Mouse (Mus musculus): ENCODE results near the gene 2310022B05Rik. TPM values are rescaled to one million over a fixed set of nuclear protein-coding genes. Genes with fewer than 3 reads are reported as not detected.
A peak's percentile ranks its signal among the peaks of the same experiment; 100 is the strongest.

The 2310022B05Rik gene
- polyA plus RNA-seq, 1 experiment from 2014 or later, result 27.0 TPM

DNA sequence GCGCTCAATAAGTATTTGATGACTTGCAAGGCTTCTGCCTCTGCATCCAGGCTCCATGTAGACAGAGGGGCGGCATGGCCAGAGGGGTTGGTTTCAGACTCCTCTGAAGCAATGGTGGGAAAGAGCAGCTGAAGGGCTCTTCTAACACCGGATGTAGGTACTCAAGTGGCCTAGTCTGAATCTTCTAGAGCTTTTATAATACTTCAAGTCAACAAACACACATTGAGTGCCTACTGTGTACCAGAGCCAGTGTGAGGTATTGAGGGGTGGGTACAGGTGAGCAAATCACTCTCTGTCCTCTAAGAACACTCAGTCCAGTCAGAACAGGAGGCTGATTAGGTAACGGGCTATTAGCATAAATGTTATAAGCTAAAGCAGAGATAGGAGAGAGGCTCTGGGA, 28.5 kb upstream of the 2310022B05Rik start:
- Histone ChIP-seq H3K9ac (replicated peaks; ENCODE audit: low read length) (no peak overlapping the region), H3K27ac (replicated peaks; ENCODE audit: low read depth, low read length) (no peak overlapping the region), H3K4me2 (ENCODE audit: low read depth, low read length) (no peak overlapping the region), H3K36me3 (replicated peaks; ENCODE audit: control insufficient read depth, insufficient read depth, low read depth, low read length) (peaks cover 2% of the 10 kb centered on the region; the same call in 1 of the 2 replicates), H3K4me3 (ENCODE audit: low read depth, low read length) (no peak overlapping the region), H3K9me3 (replicated peaks; ENCODE audit: control insufficient read depth, low read length) (no peaks in the 10 kb centered on the region), H3K4me1 (ENCODE audit: control insufficient read depth, insufficient read depth, low read length) (no peaks in the 10 kb centered on the region), H3K27me3 (ENCODE audit: control insufficient read depth, insufficient read depth, low read length) (no peaks in the 10 kb centered on the region)
- DNase-seq (ENCODE audit: low spot score) (no peak), ATAC-seq (replicated peaks; ENCODE audit: insufficient number of reproducible peaks, low FRiP score, low TSS enrichment, low read depth) (no peak)
- 91% methylated on average over 4 of the region's 4 CpGs for WGBS

DNA sequence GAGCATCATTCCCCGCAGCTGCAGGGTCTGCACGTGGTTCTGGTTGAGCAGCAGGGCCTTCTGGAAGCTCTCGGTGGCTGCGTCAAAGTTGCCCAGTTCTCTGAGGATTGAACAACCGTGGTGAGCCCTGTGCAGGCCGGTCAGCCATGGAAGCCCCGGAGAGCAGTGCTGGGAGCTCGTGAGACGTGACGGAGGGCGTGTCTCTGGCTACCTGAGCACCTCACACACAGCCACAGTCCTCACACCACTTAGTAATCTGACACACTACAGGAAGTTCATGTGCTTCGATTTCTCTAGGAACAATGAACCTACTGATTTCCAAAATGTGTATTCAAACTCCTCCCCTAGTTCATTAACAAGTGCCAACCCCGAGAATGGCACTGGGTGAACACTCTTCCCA, 25.7 kb upstream of the 2310022B05Rik start:
- DNase-seq (ENCODE audit: low spot score) (no peak), ATAC-seq (replicated peaks; ENCODE audit: insufficient number of reproducible peaks, low FRiP score, low TSS enrichment, low read depth) (no peak)
- WGBS, result 93% methylated on average over 13 of the region's 13 CpGs
- Histone ChIP-seq H3K27ac (replicated peaks; ENCODE audit: low read depth, low read length) (no peak overlapping the region), H3K4me3 (ENCODE audit: low read depth, low read length) (no peak overlapping the region), H3K9me3 (replicated peaks; ENCODE audit: control insufficient read depth, low read length) (no peaks in the 10 kb centered on the region), H3K27me3 (ENCODE audit: control insufficient read depth, insufficient read depth, low read length) (no peaks in the 10 kb centered on the region), H3K9ac (replicated peaks; ENCODE audit: low read length) (no peak overlapping the region), H3K36me3 (replicated peaks; ENCODE audit: control insufficient read depth, insufficient read depth, low read depth, low read length) (peaks cover 2% of the 10 kb centered on the region; the same call in 1 of the 2 replicates), H3K4me1 (ENCODE audit: control insufficient read depth, insufficient read depth, low read length) (no peaks in the 10 kb centered on the region), H3K4me2 (ENCODE audit: low read depth, low read length) (no peak overlapping the region)

DNA sequence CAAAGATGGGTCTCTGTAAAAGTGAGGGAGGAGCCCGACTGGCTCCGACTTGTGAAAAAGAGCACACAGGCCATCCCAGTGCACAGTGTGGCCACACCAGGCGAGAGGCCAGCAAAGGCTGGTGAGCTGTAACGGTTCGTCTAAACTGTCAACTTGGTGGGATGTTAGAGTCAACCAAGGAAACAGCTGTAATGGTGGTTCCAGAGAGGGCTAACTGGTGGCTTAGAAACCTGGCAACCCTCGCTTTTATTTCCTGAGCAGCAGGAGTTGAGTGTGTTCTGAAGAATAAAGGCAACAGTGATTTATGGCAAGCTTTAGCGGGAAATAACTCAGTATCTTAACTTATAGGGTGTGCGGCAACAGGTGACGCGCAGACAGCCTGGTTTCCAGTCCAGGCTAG, 19.0 kb upstream of the 2310022B05Rik start:
- Histone ChIP-seq H3K4me2 (ENCODE audit: low read depth, low read length) (no peak overlapping the region), H3K4me1 (ENCODE audit: control insufficient read depth, insufficient read depth, low read length) (no peaks in the 10 kb centered on the region), H3K9ac (replicated peaks; ENCODE audit: low read length) (no peak overlapping the region), H3K9me3 (replicated peaks; ENCODE audit: control insufficient read depth, low read length) (no peaks in the 10 kb centered on the region), H3K36me3 (replicated peaks; ENCODE audit: control insufficient read depth, insufficient read depth, low read depth, low read length) (peaks cover 2% of the 10 kb centered on the region; the same call in 1 of the 2 replicates), H3K27ac (replicated peaks; ENCODE audit: low read depth, low read length) (no peak overlapping the region), H3K4me3 (ENCODE audit: low read depth, low read length) (no peak overlapping the region), H3K27me3 (ENCODE audit: control insufficient read depth, insufficient read depth, low read length) (no peaks in the 10 kb centered on the region)
- 92% methylated on average over 10 of the region's 10 CpGs for WGBS
- DNase-seq (ENCODE audit: low spot score) (no peak), ATAC-seq (replicated peaks; ENCODE audit: insufficient number of reproducible peaks, low FRiP score, low TSS enrichment, low read depth) (no peak)

DNA sequence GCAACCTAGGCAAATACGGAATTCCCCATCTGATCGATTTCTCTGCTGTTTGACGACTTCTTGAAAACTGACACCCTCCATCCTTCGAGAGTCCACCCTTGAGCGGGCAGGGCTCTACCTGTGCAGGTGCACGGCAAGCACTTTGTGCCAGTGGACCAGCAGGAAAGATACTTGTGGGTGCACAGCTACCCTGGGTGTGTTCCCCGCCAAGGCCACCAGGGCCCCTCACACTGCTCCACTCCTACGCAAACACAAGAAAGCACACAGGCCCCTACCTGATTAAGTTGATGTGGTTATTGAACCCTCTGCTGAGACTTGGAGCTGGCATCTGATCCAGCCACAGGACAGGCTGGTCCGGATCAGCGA, 18.6 kb upstream of the 2310022B05Rik start:
- Histone ChIP-seq H3K36me3 (replicated peaks; ENCODE audit: control insufficient read depth, insufficient read depth, low read depth, low read length) (peaks cover 2% of the 10 kb centered on the region; the same call in 1 of the 2 replicates), H3K9me3 (replicated peaks; ENCODE audit: control insufficient read depth, low read length) (no peaks in the 10 kb centered on the region), H3K4me2 (ENCODE audit: low read depth, low read length) (no peak overlapping the region), H3K4me1 (ENCODE audit: control insufficient read depth, insufficient read depth, low read length) (no peaks in the 10 kb centered on the region), H3K27me3 (ENCODE audit: control insufficient read depth, insufficient read depth, low read length) (no peaks in the 10 kb centered on the region), H3K27ac (replicated peaks; ENCODE audit: low read depth, low read length) (no peak overlapping the region), H3K9ac (replicated peaks; ENCODE audit: low read length) (no peak overlapping the region), H3K4me3 (ENCODE audit: low read depth, low read length) (no peak overlapping the region)
- ATAC-seq (replicated peaks; ENCODE audit: insufficient number of reproducible peaks, low FRiP score, low TSS enrichment, low read depth) (no peak), DNase-seq (ENCODE audit: low spot score) (no peak)
- 70% methylated on average over 10 of the region's 10 CpGs for WGBS

DNA sequence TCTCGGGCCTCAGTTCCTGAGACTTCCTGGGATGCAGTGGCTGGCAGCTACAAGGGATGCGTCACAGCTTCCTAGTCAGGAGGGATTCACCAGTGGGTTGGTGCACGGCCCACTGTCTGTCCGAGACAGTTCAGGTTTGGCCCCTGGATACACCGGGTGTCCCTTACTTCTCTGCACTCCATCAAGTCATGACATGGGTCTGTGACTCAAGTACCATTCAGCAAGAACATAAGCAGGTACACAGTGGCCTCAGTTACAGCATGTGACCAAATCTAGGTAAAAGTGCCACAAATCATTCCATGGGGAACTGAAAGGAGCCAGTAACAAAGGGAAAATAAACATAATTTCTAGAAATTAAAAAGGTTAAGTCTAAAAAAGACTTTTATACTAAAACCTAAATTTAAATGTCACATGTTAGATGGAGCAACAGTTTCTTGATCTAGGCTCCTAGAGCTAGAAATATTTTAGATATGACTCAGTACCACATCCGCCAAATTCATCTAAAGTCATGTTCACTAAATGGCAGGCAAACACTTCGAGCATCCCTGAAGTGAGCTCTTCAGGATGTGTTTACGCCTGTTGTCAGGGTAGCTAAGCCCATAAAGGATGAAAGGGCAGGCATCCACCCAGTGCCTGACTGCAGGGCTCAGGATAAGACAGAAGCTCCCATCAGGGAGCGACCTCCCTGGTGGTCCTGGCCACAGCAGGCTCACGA, 18.1 kb upstream of the 2310022B05Rik start:
- ATAC-seq (replicated peaks; ENCODE audit: insufficient number of reproducible peaks, low FRiP score, low TSS enrichment, low read depth) (no peak), DNase-seq (ENCODE audit: low spot score) (no peak)
- no peaks in the 10 kb centered on the region for H3K27me3 ChIP-seq (ENCODE audit: control insufficient read depth, insufficient read depth, low read length)
- no peaks in the 10 kb centered on the region for H3K9me3 ChIP-seq (replicated peaks; ENCODE audit: control insufficient read depth, low read length)
- peaks cover 2% of the 10 kb centered on the region; the same call in 1 of the 2 replicates for H3K36me3 ChIP-seq (replicated peaks; ENCODE audit: control insufficient read depth, insufficient read depth, low read depth, low read length)
- no peak overlapping the region for H3K4me3 ChIP-seq (ENCODE audit: low read depth, low read length)
- no peaks in the 10 kb centered on the region for H3K4me1 ChIP-seq (ENCODE audit: control insufficient read depth, insufficient read depth, low read length)
- no peak overlapping the region for H3K9ac ChIP-seq (replicated peaks; ENCODE audit: low read length)
- no peak overlapping the region for H3K27ac ChIP-seq (replicated peaks; ENCODE audit: low read depth, low read length)
- H3K4me2 ChIP-seq (ENCODE audit: low read depth, low read length), result no peak overlapping the region
- 79% methylated on average over 10 of the region's 10 CpGs for WGBS

DNA sequence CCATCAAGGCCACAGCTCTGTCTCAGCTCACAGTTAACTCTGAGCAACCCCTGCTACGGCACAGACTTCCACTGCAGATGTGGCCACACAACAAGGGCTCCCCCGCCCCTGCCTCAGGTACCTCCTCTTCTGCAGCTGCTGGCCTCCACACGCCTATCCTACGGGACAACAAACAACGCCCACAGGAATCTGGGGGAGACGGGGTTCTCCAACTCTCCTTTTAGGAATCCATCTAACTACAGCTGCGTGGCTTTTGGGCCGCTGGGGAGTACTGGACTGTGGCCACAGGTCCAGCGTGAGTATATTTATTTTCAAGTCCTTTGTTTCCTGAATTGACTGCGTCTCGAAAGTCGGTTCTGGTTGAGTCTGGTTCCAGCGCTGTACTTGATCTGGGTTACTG, 15.1 kb upstream of the 2310022B05Rik start:
- WGBS, result 93% methylated on average over 13 of the region's 13 CpGs
- Histone ChIP-seq H3K9me3 (replicated peaks; ENCODE audit: control insufficient read depth, low read length) (no peaks in the 10 kb centered on the region), H3K4me3 (ENCODE audit: low read depth, low read length) (no peak overlapping the region), H3K4me1 (ENCODE audit: control insufficient read depth, insufficient read depth, low read length) (no peaks in the 10 kb centered on the region), H3K4me2 (ENCODE audit: low read depth, low read length) (no peak overlapping the region), H3K27ac (replicated peaks; ENCODE audit: low read depth, low read length) (no peak overlapping the region), H3K9ac (replicated peaks; ENCODE audit: low read length) (no peak overlapping the region), H3K27me3 (ENCODE audit: control insufficient read depth, insufficient read depth, low read length) (no peaks in the 10 kb centered on the region), H3K36me3 (replicated peaks; ENCODE audit: control insufficient read depth, insufficient read depth, low read depth, low read length) (peaks cover 5% of the 10 kb centered on the region; the same call in 1 of the 2 replicates)
- ATAC-seq (replicated peaks; ENCODE audit: insufficient number of reproducible peaks, low FRiP score, low TSS enrichment, low read depth) (no peak), DNase-seq (ENCODE audit: low spot score) (no peak)

DNA sequence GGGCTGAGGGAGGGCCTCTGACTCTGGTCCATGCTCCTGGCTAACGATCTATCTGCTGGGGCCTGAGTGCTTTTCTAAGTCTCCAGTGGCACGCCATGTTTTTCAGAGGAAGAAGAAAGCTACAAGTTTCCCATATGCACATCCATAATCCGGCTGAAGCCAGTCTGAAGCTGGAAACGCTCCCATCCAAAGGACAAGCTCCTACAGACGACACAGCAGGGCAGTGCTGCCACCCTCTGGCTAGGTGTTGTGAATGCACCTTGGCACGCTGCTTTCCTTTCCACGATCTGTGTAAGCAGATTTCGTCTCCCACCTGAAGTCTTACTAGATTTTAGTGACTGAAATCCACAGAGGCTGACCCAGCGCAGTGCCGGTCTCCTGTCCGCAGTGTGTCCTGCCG, 14.3 kb upstream of the 2310022B05Rik start:
- H3K9ac ChIP-seq (replicated peaks; ENCODE audit: low read length), result no peak overlapping the region
- no peaks in the 10 kb centered on the region for H3K9me3 ChIP-seq (replicated peaks; ENCODE audit: control insufficient read depth, low read length)
- H3K36me3 ChIP-seq (replicated peaks; ENCODE audit: control insufficient read depth, insufficient read depth, low read depth, low read length), result peaks cover 5% of the 10 kb centered on the region; the same call in 1 of the 2 replicates
- DNase-seq (ENCODE audit: low spot score) (peak; percentile 85), ATAC-seq (replicated peaks; ENCODE audit: insufficient number of reproducible peaks, low FRiP score, low TSS enrichment, low read depth) (no peak)
- no peak overlapping the region for H3K27ac ChIP-seq (replicated peaks; ENCODE audit: low read depth, low read length)
- no peaks in the 10 kb centered on the region for H3K27me3 ChIP-seq (ENCODE audit: control insufficient read depth, insufficient read depth, low read length)
- no peak overlapping the region for H3K4me3 ChIP-seq (ENCODE audit: low read depth, low read length)
- H3K4me1 ChIP-seq (ENCODE audit: control insufficient read depth, insufficient read depth, low read length), result no peaks in the 10 kb centered on the region
- WGBS, result 53% methylated on average over 12 of the region's 12 CpGs
- H3K4me2 ChIP-seq (ENCODE audit: low read depth, low read length), result no peak overlapping the region

DNA sequence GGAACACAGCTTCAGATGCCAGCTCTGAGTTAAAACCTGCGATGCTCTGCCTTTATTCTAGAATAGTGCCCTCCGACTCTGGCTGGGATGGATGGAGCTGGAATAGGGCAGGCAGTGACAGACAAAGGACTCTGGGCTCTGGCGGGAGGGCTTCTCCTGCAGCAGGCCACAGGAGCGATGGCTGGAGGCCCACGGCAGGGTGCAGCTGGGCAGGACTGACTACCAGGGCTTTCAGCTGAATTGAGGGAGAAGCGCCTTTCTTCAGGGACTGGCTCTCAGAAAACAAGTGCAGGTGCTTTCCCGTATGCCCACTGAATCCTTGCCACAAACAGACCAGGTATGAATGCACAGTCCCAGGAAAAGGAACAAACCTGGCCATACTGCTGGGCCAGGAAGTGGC, 13.9 kb upstream of the 2310022B05Rik start:
- ATAC-seq (replicated peaks; ENCODE audit: insufficient number of reproducible peaks, low FRiP score, low TSS enrichment, low read depth), result no peak
- Histone ChIP-seq H3K9ac (replicated peaks; ENCODE audit: low read length) (no peak overlapping the region), H3K36me3 (replicated peaks; ENCODE audit: control insufficient read depth, insufficient read depth, low read depth, low read length) (peaks cover 5% of the 10 kb centered on the region; the same call in 1 of the 2 replicates), H3K27ac (replicated peaks; ENCODE audit: low read depth, low read length) (no peak overlapping the region), H3K4me1 (ENCODE audit: control insufficient read depth, insufficient read depth, low read length) (no peaks in the 10 kb centered on the region), H3K4me2 (ENCODE audit: low read depth, low read length) (no peak overlapping the region), H3K9me3 (replicated peaks; ENCODE audit: control insufficient read depth, low read length) (no peaks in the 10 kb centered on the region), H3K4me3 (ENCODE audit: low read depth, low read length) (no peak overlapping the region), H3K27me3 (ENCODE audit: control insufficient read depth, insufficient read depth, low read length) (no peaks in the 10 kb centered on the region)
- no peak for DNase-seq (ENCODE audit: low spot score)
- 88% methylated on average over 7 of the region's 7 CpGs for WGBS

Measured in embryonic facial prominence, embryonic 11.5 days (tissue).